Comparison of ENCODE assay signal across 10 mouse cellular contexts in the genomic region with DNA sequence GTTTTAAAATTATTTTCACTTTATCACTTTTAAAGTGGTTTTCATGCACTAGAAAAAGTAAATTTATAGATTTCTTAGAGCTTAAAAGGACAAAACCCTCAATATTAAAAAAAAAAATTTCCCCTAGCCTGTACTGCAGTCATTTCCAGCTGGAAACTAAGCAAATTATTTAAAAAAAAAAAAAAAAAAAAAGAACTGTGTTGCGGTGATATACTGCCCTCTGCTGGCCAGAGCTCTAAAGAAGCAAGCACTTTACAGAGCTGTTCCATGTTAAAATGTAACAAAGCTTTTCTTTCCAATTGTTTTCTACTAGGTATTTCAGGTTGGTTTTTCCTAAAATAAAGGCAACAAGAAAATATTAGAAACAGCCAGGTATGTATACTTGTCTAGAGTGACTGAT. TPM values are rescaled to one million over a fixed set of nuclear protein-coding genes. Genes with fewer than 3 reads are reported as not detected.
A peak's percentile ranks its signal among the peaks of the same experiment; 100 is the strongest.
DNase-seq lines count a peak whose midpoint lies in the region; ATAC-seq lines count a peak whose summit lies in the region.
"Had no signal": no experiment of that assay in that cellular context is flagged by ENCODE, and none has a peak within 500 bp of the region (broad histone marks: within the 10 kb centered on the region; RNA-seq: fewer than 3 reads in every experiment).

No protein-coding gene starts in this region.

- 18% methylated on average over 1 of the region's 1 CpGs for WGBS in hindbrain, embryonic 11.5 days
- WGBS in hindbrain, embryonic 13.5 days = 4% methylated on average over 1 of the region's 1 CpGs

- peak; percentile 54 for DNase-seq in hindbrain, embryonic 11.5 days (ENCODE audit: low spot score)
- DNase-seq in 416B (ENCODE audit: low read depth) = peak; percentile 75
- DNase-seq in MN1 (ENCODE audit: low spot score) = peak; percentile 55
- DNase-seq in cerebellum, adult 9-11 months = peak; percentile 20
- DNase-seq in kidney, postnatal 10 days = peak; percentile 75
- peak; percentile 18 for DNase-seq in retina, adult 2 months (ENCODE audit: low read depth, low spot score)

- no peak overlapping the region for H3K4me2 ChIP-seq in hindbrain, embryonic 11.5 days (replicated peaks; ENCODE audit: low read depth, low read length)
- H3K4me2 ChIP-seq in hindbrain, embryonic 13.5 days = no peak overlapping the region
- H3K4me2 ChIP-seq: embryonic facial prominence, embryonic 12.5 days had no signal

- no peaks in the 10 kb centered on the region for H3K4me1 ChIP-seq in hindbrain, embryonic 11.5 days (replicated peaks; ENCODE audit: control insufficient read depth, insufficient read depth, low read length)
- H3K4me1 ChIP-seq in hindbrain, embryonic 13.5 days (replicated peaks) = no peaks in the 10 kb centered on the region
- H3K4me1 ChIP-seq: embryonic facial prominence, embryonic 12.5 days had no signal

- no peak overlapping the region for H3K9ac ChIP-seq in hindbrain, embryonic 11.5 days (ENCODE audit: low read depth, low read length)
- no peak overlapping the region for H3K9ac ChIP-seq in hindbrain, embryonic 13.5 days
- H3K9ac ChIP-seq: embryonic facial prominence, embryonic 12.5 days had no signal

- H3K9me3 ChIP-seq in hindbrain, embryonic 11.5 days (ENCODE audit: control insufficient read depth, low read length) = no peaks in the 10 kb centered on the region
- H3K9me3 ChIP-seq in hindbrain, embryonic 13.5 days = no peaks in the 10 kb centered on the region
- H3K9me3 ChIP-seq: embryonic facial prominence, embryonic 12.5 days had no signal

- H3K27me3 ChIP-seq in hindbrain, embryonic 11.5 days (ENCODE audit: control insufficient read depth, insufficient read depth, low read length) = no peaks in the 10 kb centered on the region
- no peaks in the 10 kb centered on the region for H3K27me3 ChIP-seq in hindbrain, embryonic 13.5 days
- H3K27me3 ChIP-seq: embryonic facial prominence, embryonic 12.5 days had no signal

- H3K36me3 ChIP-seq in hindbrain, embryonic 11.5 days (ENCODE audit: control insufficient read depth, insufficient read depth, low read length) = no peaks in the 10 kb centered on the region
- no peaks in the 10 kb centered on the region for H3K36me3 ChIP-seq in hindbrain, embryonic 13.5 days
- H3K36me3 ChIP-seq: embryonic facial prominence, embryonic 12.5 days had no signal

- no peak for ATAC-seq in hindbrain, embryonic 11.5 days (ENCODE audit: low FRiP score)
- ATAC-seq in hindbrain, embryonic 13.5 days (ENCODE audit: low FRiP score) = no peak
- no peak for ATAC-seq in megakaryocyte, adult 5-6 weeks (ENCODE audit: poor library complexity, severe bottlenecking)

- H3K4me3 ChIP-seq in hindbrain, embryonic 11.5 days (ENCODE audit: low read depth, low read length) = no peak overlapping the region
- H3K4me3 ChIP-seq in hindbrain, embryonic 13.5 days = no peak overlapping the region
- H3K4me3 ChIP-seq: embryonic facial prominence, embryonic 12.5 days had no signal

- H3K27ac ChIP-seq in hindbrain, embryonic 11.5 days (ENCODE audit: low read depth, low read length) = no peak overlapping the region
- no peak overlapping the region for H3K27ac ChIP-seq in hindbrain, embryonic 13.5 days
- H3K27ac ChIP-seq: embryonic facial prominence, embryonic 12.5 days had no signal

RNA-seq across cellular contexts. Expression of gene Gpr82, which starts 4.4 kb away (rescaled TPM):
- polyA plus RNA-seq in hindbrain, embryonic 11.5 days (2014; fragmentation: Nextera tagmentation; extraction: Ambion mirVana) = 0.45 and 0.57 TPM in 2 replicates
- polyA plus RNA-seq in hindbrain, embryonic 13.5 days (2015; fragmentation: Nextera tagmentation; extraction: Ambion mirVana) = 0.65 and 0.79 TPM in 2 replicates
- not detected in 2 replicates for total RNA-seq in megakaryocyte, adult 5-6 weeks (2015)
- not detected in 2 replicates for total RNA-seq in megakaryocyte, adult 5-6 weeks (2017)
- total RNA-seq: left cerebral cortex, postnatal 36 days had no signal

RNA-seq across cellular contexts. Expression of gene Gpr34, which starts 24.8 kb away (rescaled TPM):
- 2.9 and 3.4 TPM in 2 replicates for polyA plus RNA-seq in hindbrain, embryonic 11.5 days (2014; fragmentation: Nextera tagmentation; extraction: Ambion mirVana)
- polyA plus RNA-seq in hindbrain, embryonic 13.5 days (2015; fragmentation: Nextera tagmentation; extraction: Ambion mirVana) = 2.6 and 4.6 TPM in 2 replicates
- 5.5 and 10.6 TPM in 2 replicates for total RNA-seq in megakaryocyte, adult 5-6 weeks (2015)
- total RNA-seq in megakaryocyte, adult 5-6 weeks (2017) = 7.4 and 8.7 TPM in 2 replicates

Comparison
In these comparisons a context has a peak if more than half of its experiments do, and no peak if none do; other contexts are left out.
1. DNase-seq: peak in every context shown above with its lines; median percentile 75 in 416B; 75 in kidney, postnatal 10 days; 55 in MN1; 54 in hindbrain, embryonic 11.5 days; 20 in cerebellum, adult 9-11 months; 18 in retina, adult 2 months.